ENCODE assay signal across 8 mouse cellular contexts in genomic region chr6:99810974-99811798, GRCm38 (mm10).
DNase-seq lines count a peak whose midpoint lies in the region; ATAC-seq lines count a peak whose summit lies in the region.

No protein-coding gene starts in this region.

- peak; percentile 64; the same call in 1 of the 2 replicates for ATAC-seq in frontal cortex, adult (ENCODE audit: low TSS enrichment)
- ATAC-seq in granulocyte monocyte progenitor cell, adult 5-6 weeks (replicated peaks; ENCODE audit: poor library complexity, severe bottlenecking), result no peak

- DNase-seq in frontal cortex, postnatal 25 days (ENCODE audit: low spot score in 2 of 2), result no peak
- DNase-seq in adrenal gland, adult 8-10 months, result peak; percentile 48
- DNase-seq in gastrocnemius, postnatal 25 days, result peak; percentile 72
- peak; percentile 57 for DNase-seq in kidney, adult 9 months
- DNase-seq in lung, postnatal 10 days, result peak; percentile 93
- DNase-seq in urinary bladder, postnatal 25 days (ENCODE audit: low spot score), result peak; percentile 60

Comparison
In these comparisons a context has a peak if more than half of its experiments do, and no peak if none do; other contexts are left out.
1. DNase-seq: peak in adrenal gland, adult 8-10 months (single experiment), gastrocnemius, postnatal 25 days (single experiment), kidney, adult 9 months (single experiment), lung, postnatal 10 days (single experiment) and urinary bladder, postnatal 25 days (single experiment); none in frontal cortex, postnatal 25 days (0 of 2).